Mouse (Mus musculus) cortical plate, adult 2 months (tissue): ENCODE measurements around the gene S100a6.

ENCODE experiments used
- CTCF ChIP-seq: fragments of 200-500 bp; IDR thresholded peaks from 2 replicates; pipeline ENCODE4 v1.5.1; 2011; ENCODE audit warnings: mild to moderate bottlenecking, control low read depth, low read length; ENCODE audit not compliant: insufficient read depth; ENCODE audit errors: extremely low read depth
- POLR2A ChIP-seq: fragments of 200-500 bp; IDR thresholded peaks from 2 replicates; pipeline ENCODE4 v1.6.1; 2011; ENCODE audit warnings: mild to moderate bottlenecking, low read length, control low read depth; ENCODE audit not compliant: insufficient read depth; ENCODE audit errors: extremely low read depth

GRCm38 (mm10) chr3:90611494-90611893, 1.2 kb upstream of the S100a6 start:
- no peak for TF ChIP-seq CTCF
- no peak for TF ChIP-seq POLR2A
